In genomic region chr1:165119011-165119726, GRCm38 (mm10) we compare ENCODE assay signal across 10 mouse cellular contexts. TPM values are rescaled to one million over a fixed set of nuclear protein-coding genes. Genes with fewer than 3 reads are reported as not detected.
DNase-seq lines count a peak whose midpoint lies in the region; ATAC-seq and TF ChIP-seq lines count a peak whose summit lies in the region.
"Had no signal": no experiment of that assay in that cellular context is flagged by ENCODE, and none has a peak within 500 bp of the region (broad histone marks: within the 10 kb centered on the region; RNA-seq: fewer than 3 reads in every experiment).

No protein-coding gene starts in this region.

- 0 out of 2 replicates have a peak, but pooled peaks have one; percentile 16 for ATAC-seq in heart, embryonic 15.5 days (replicated peaks; ENCODE audit: insufficient number of reproducible peaks, insufficient read depth, low FRiP score, low read depth)
- no peak for ATAC-seq in lung, postnatal 0 days
- ATAC-seq in hindbrain, embryonic 11.5 days (ENCODE audit: low FRiP score), result 0 out of 2 replicates have a peak, but pooled peaks have one; percentile 1
- ATAC-seq in neural tube, embryonic 15.5 days (ENCODE audit: low FRiP score), result no peak
- ATAC-seq in frontal cortex, adult (ENCODE audit: low TSS enrichment), result no peak

- H3K4me1 ChIP-seq in heart, embryonic 15.5 days (replicated peaks), result peaks cover 32% of the 10 kb centered on the region
- no peaks in the 10 kb centered on the region for H3K4me1 ChIP-seq in lung, postnatal 0 days (ENCODE audit: insufficient read depth, low read depth, low read length)
- H3K4me1 ChIP-seq in hindbrain, embryonic 11.5 days (replicated peaks; ENCODE audit: control insufficient read depth, insufficient read depth, low read length), result 0 out of 2 replicates have a peak, but pooled peaks cover 4% of the 10 kb centered on the region
- H3K4me1 ChIP-seq in neural tube, embryonic 15.5 days, result peaks cover 11% of the 10 kb centered on the region

- peak overlapping the region; percentile 31 for H3K27ac ChIP-seq in heart, embryonic 15.5 days
- no peak overlapping the region for H3K27ac ChIP-seq in lung, postnatal 0 days (ENCODE audit: low read length)
- no peak overlapping the region for H3K27ac ChIP-seq in hindbrain, embryonic 11.5 days (ENCODE audit: low read depth, low read length)
- H3K27ac ChIP-seq in neural tube, embryonic 15.5 days (replicated peaks), result no peak overlapping the region
- H3K27ac ChIP-seq: liver, embryonic 15.5 days had no signal

- TF ChIP-seq CTCF in lung, postnatal 0 days (IDR thresholded peaks at IDR 0.05), result no peak

- H3K4me3 ChIP-seq in heart, embryonic 15.5 days, result no peak overlapping the region
- H3K4me3 ChIP-seq in lung, postnatal 0 days (ENCODE audit: low read depth, low read length), result no peak overlapping the region
- no peak overlapping the region for H3K4me3 ChIP-seq in hindbrain, embryonic 11.5 days (ENCODE audit: low read depth, low read length)
- H3K4me3 ChIP-seq in neural tube, embryonic 15.5 days (replicated peaks), result no peak overlapping the region
- H3K4me3 ChIP-seq: liver, embryonic 15.5 days had no signal

- H3K9ac ChIP-seq in heart, embryonic 15.5 days, result no peak overlapping the region
- no peak overlapping the region for H3K9ac ChIP-seq in lung, postnatal 0 days (replicated peaks; ENCODE audit: low read depth)
- no peak overlapping the region for H3K9ac ChIP-seq in hindbrain, embryonic 11.5 days (ENCODE audit: low read depth, low read length)
- H3K9ac ChIP-seq in neural tube, embryonic 15.5 days (replicated peaks), result no peak overlapping the region
- H3K9ac ChIP-seq: liver, embryonic 15.5 days had no signal

- H3K27me3 ChIP-seq in heart, embryonic 15.5 days, result no peaks in the 10 kb centered on the region
- peaks cover 5% of the 10 kb centered on the region; the same call in 1 of the 2 replicates for H3K27me3 ChIP-seq in lung, postnatal 0 days (replicated peaks; ENCODE audit: insufficient read depth, low read length)
- H3K27me3 ChIP-seq in hindbrain, embryonic 11.5 days (ENCODE audit: control insufficient read depth, insufficient read depth, low read length), result no peaks in the 10 kb centered on the region
- no peaks in the 10 kb centered on the region for H3K27me3 ChIP-seq in neural tube, embryonic 15.5 days (replicated peaks)

- no peak for TF ChIP-seq EP300 in lung, postnatal 0 days (IDR thresholded peaks at IDR 0.05)

- no peaks in the 10 kb centered on the region for H3K36me3 ChIP-seq in heart, embryonic 15.5 days
- no peaks in the 10 kb centered on the region for H3K36me3 ChIP-seq in lung, postnatal 0 days (ENCODE audit: insufficient read depth, low read length)
- no peaks in the 10 kb centered on the region for H3K36me3 ChIP-seq in hindbrain, embryonic 11.5 days (ENCODE audit: control insufficient read depth, insufficient read depth, low read length)
- H3K36me3 ChIP-seq in neural tube, embryonic 15.5 days, result no peaks in the 10 kb centered on the region
- H3K36me3 ChIP-seq: liver, embryonic 15.5 days had no signal

- DNase-seq in heart, adult 11 months, result no peak
- DNase-seq in lung, postnatal 0 days (ENCODE audit: low spot score), result peak; percentile 18
- no peak for DNase-seq in lung, postnatal 14 days
- DNase-seq in hindbrain, embryonic 11.5 days (ENCODE audit: low spot score), result peak; percentile 25
- no peak for DNase-seq in thymus, postnatal 25 days
- DNase-seq: thymus, postnatal 14 days had no signal

- WGBS in heart, embryonic 15.5 days, result 63% methylated on average over 15 of the region's 15 CpGs
- WGBS in lung, postnatal 0 days, result 65% methylated on average over 15 of the region's 15 CpGs
- 59% methylated on average over 15 of the region's 15 CpGs for WGBS in hindbrain, embryonic 11.5 days
- 72% methylated on average over 15 of the region's 15 CpGs for WGBS in neural tube, embryonic 15.5 days

- H3K4me2 ChIP-seq in heart, embryonic 15.5 days, result peak overlapping the region; percentile 41
- H3K4me2 ChIP-seq in lung, postnatal 0 days (replicated peaks; ENCODE audit: low read depth, low read length), result no peak overlapping the region
- no peak overlapping the region for H3K4me2 ChIP-seq in hindbrain, embryonic 11.5 days (replicated peaks; ENCODE audit: low read depth, low read length)
- H3K4me2 ChIP-seq in neural tube, embryonic 15.5 days, result peak overlapping the region; percentile 41; the same call in 1 of the 2 replicates
- H3K4me2 ChIP-seq: liver, embryonic 15.5 days had no signal

- no peaks in the 10 kb centered on the region for H3K9me3 ChIP-seq in heart, embryonic 15.5 days (replicated peaks)
- H3K9me3 ChIP-seq in lung, postnatal 0 days (ENCODE audit: low read length), result no peaks in the 10 kb centered on the region
- no peaks in the 10 kb centered on the region for H3K9me3 ChIP-seq in hindbrain, embryonic 11.5 days (ENCODE audit: control insufficient read depth, low read length)
- H3K9me3 ChIP-seq in neural tube, embryonic 15.5 days (replicated peaks), result no peaks in the 10 kb centered on the region
- H3K9me3 ChIP-seq: liver, embryonic 15.5 days had no signal

RNA-seq across cellular contexts. Expression of gene Tbx19, which starts 41.4 kb away (rescaled TPM):
- 0.19 TPM in 1 of 2 replicates, not detected in the other for polyA plus RNA-seq in heart, embryonic 15.5 days (2015; fragmentation: Nextera tagmentation; extraction: Ambion mirVana)
- polyA plus RNA-seq in lung, postnatal 0 days (2015; fragmentation: Nextera tagmentation; extraction: Ambion mirVana), result not detected in 2 replicates
- polyA plus RNA-seq in hindbrain, embryonic 11.5 days (2014; fragmentation: Nextera tagmentation; extraction: Ambion mirVana), result not detected in 2 replicates
- polyA plus RNA-seq in neural tube, embryonic 15.5 days (2015; fragmentation: Nextera tagmentation; extraction: Ambion mirVana), result 0.36 TPM in 1 of 2 replicates, not detected in the other
- polyA plus RNA-seq: liver, embryonic 15.5 days had no signal

Comparison
In these comparisons a context has a peak if more than half of its experiments do, and no peak if none do; other contexts are left out.
1. DNase-seq: peak in lung, postnatal 0 days (single experiment) and hindbrain, embryonic 11.5 days (single experiment); none in heart, adult 11 months (single experiment), lung, postnatal 14 days (single experiment) and thymus, postnatal 25 days (single experiment).
2. ATAC-seq: peak in heart, embryonic 15.5 days (single experiment) and hindbrain, embryonic 11.5 days (single experiment); none in lung, postnatal 0 days (single experiment), neural tube, embryonic 15.5 days (single experiment) and frontal cortex, adult (single experiment).
3. H3K4me2 ChIP-seq: peak in heart, embryonic 15.5 days (single experiment) and neural tube, embryonic 15.5 days (single experiment); none in lung, postnatal 0 days (single experiment) and hindbrain, embryonic 11.5 days (single experiment).